Mouse (Mus musculus): ENCODE data around the gene Fmnl2. TPM values are rescaled to one million over a fixed set of nuclear protein-coding genes. Genes with fewer than 3 reads are reported as not detected.

Gene Fmnl2
- polyA plus RNA-seq, 1 experiment from 2014 or later, result 21.3 TPM

DNA sequence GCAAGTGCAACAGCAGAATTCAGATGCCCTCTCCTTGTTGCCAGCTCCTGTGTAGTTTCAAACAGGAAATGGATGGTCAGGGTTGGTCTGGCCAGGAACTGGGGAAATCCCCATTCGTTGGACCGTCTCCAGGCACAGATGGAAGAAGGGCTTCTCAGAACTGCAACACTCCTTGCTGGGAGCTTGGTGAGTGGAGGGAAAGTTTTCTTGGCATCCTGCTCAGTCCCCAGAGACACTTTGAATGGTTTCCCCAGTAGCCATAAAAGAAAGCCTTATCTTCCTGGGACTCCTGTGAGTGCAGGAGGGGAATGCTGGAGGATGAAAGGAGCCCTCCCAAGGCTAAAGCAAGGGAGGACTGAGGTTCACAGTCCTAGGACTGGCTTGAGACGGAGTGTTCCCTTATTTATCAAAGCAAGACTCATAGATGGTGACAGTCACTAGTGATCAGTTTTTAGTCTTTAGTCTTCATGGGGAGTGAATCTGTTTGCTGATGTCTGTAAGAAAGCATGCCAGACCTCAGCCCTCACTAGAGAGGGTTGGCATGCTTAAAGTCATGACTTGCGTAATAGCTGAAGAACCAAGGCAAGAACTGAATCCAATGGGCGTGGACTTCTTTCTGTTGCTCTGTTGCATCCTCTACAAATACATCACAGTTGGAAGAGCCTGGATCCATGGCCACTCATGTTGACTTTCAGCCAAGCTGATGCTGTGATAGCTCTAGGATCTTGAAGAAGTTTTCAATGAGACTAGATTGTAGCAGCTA, 72.6 kb downstream of the Fmnl2 start:
- 90% methylated on average over 5 of the region's 5 CpGs for WGBS
- no peak overlapping the region; the same call in 1 of the 2 replicates for H3K27ac ChIP-seq (ENCODE audit: low read depth, low read length)
- H3K9ac ChIP-seq (ENCODE audit: low read length), result no peak overlapping the region
- ATAC-seq (peak; percentile 8; the same call in 1 of the 2 replicates), DNase-seq (ENCODE audit: low spot score) (peak; percentile 27)
- H3K4me2 ChIP-seq (ENCODE audit: low read length), result no peak overlapping the region
- no peaks in the 10 kb centered on the region for H3K27me3 ChIP-seq (replicated peaks; ENCODE audit: control insufficient read depth, insufficient read depth, low read length)
- H3K36me3 ChIP-seq (ENCODE audit: control insufficient read depth, insufficient read depth, low read length), result no peaks in the 10 kb centered on the region
- H3K4me3 ChIP-seq (ENCODE audit: low read depth, low read length), result no peak overlapping the region
- H3K9me3 ChIP-seq (replicated peaks; ENCODE audit: control insufficient read depth, low read length), result no peaks in the 10 kb centered on the region
- H3K4me1 ChIP-seq (ENCODE audit: control insufficient read depth, insufficient read depth, low read length), result peaks cover 19% of the 10 kb centered on the region

DNA sequence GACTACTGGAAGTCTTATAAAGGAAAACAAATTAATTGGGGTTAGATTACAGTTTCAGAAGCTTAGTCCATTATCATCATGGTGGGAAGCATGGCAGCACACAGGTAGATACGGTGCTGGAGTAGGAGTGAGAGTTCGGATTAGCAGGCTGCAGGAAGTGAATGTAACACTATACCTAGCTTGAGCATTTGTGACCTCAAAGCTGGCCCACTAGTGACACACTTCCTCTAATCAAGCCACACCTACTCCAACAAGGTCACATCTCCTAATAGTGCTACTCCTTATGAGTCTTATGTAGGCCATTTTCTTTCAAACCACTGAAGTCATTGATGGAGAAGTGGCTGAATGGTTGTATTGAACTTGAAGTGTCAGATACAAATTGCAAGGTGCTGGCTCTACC, 73.7 kb downstream of the Fmnl2 start:
- DNase-seq (ENCODE audit: low spot score) (no peak), ATAC-seq (no peak)
- Histone ChIP-seq H3K9me3 (replicated peaks; ENCODE audit: control insufficient read depth, low read length) (no peaks in the 10 kb centered on the region), H3K36me3 (ENCODE audit: control insufficient read depth, insufficient read depth, low read length) (no peaks in the 10 kb centered on the region), H3K27ac (ENCODE audit: low read depth, low read length) (no peak overlapping the region), H3K4me3 (ENCODE audit: low read depth, low read length) (no peak overlapping the region), H3K9ac (ENCODE audit: low read length) (no peak overlapping the region), H3K27me3 (replicated peaks; ENCODE audit: control insufficient read depth, insufficient read depth, low read length) (no peaks in the 10 kb centered on the region), H3K4me1 (ENCODE audit: control insufficient read depth, insufficient read depth, low read length) (peaks cover 19% of the 10 kb centered on the region), H3K4me2 (ENCODE audit: low read length) (no peak overlapping the region)
- 72% methylated on average over 2 of the region's 2 CpGs for WGBS

DNA sequence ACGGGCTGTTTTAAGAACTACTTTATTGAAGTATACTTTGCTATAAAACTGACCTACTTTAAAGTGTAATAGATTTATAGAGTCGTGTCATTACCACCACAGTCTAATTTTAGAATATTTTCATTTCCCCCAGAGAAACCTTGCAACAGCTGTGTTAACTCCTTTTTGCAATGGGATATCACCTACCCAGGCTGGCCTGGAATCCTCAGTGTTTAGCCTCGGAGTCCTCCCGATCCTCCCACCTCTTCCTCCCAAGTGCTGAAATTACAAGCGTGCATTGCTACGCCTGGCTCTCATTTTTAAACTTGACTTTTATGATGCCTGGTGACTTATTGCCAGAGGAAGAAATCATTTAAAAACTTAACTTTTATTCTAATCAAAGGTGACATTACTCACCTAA, 78.2 kb downstream of the Fmnl2 start:
- 93% methylated on average over 6 of the region's 6 CpGs for WGBS
- Histone ChIP-seq H3K9ac (ENCODE audit: low read length) (no peak overlapping the region), H3K4me1 (ENCODE audit: control insufficient read depth, insufficient read depth, low read length) (no peaks in the 10 kb centered on the region), H3K9me3 (replicated peaks; ENCODE audit: control insufficient read depth, low read length) (no peaks in the 10 kb centered on the region), H3K27me3 (replicated peaks; ENCODE audit: control insufficient read depth, insufficient read depth, low read length) (no peaks in the 10 kb centered on the region), H3K36me3 (ENCODE audit: control insufficient read depth, insufficient read depth, low read length) (no peaks in the 10 kb centered on the region), H3K27ac (ENCODE audit: low read depth, low read length) (no peak overlapping the region), H3K4me3 (ENCODE audit: low read depth, low read length) (no peak overlapping the region), H3K4me2 (ENCODE audit: low read length) (no peak overlapping the region)
- ATAC-seq, result no peak
- no peak for DNase-seq (ENCODE audit: low spot score)

DNA sequence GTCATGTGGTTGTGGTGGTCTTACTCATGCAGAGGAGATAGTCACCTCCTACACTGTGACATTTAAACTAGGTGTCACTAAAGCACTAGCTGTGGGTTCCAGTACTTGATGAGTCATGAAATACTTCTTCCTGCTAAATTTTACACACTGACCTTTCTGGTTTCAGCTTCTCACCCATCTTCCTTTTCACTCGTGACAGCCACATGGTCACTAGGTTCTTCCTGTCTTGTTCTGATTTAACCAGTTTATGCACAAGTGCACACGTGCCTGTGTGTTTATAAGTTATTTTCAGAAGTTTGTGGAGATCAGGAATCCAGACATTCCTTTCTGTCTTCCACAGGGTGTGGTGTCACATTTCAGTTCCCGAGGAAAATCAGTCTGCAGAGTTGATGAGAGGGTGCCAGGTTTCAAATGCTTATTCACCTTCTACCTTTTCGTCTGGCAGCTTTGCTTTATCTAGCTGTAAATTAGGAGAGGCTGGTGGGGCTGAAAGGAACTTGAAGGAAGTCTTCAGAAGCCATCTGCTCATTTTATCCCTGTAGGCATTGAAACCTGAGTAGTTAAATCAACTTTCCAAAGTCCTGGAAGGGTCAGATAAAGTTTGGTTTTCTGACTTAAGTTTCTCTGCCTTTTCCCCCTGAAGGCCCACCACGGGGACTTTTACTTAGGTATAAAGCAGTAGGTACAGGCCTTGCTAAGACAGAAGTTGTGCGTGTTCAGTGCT, 80.9 kb downstream of the Fmnl2 start:
- Histone ChIP-seq H3K27me3 (replicated peaks; ENCODE audit: control insufficient read depth, insufficient read depth, low read length) (no peaks in the 10 kb centered on the region), H3K4me1 (ENCODE audit: control insufficient read depth, insufficient read depth, low read length) (peaks cover 4% of the 10 kb centered on the region; the same call in 1 of the 2 replicates), H3K4me2 (ENCODE audit: low read length) (no peak overlapping the region), H3K9me3 (replicated peaks; ENCODE audit: control insufficient read depth, low read length) (no peaks in the 10 kb centered on the region), H3K36me3 (ENCODE audit: control insufficient read depth, insufficient read depth, low read length) (no peaks in the 10 kb centered on the region), H3K4me3 (ENCODE audit: low read depth, low read length) (no peak overlapping the region), H3K9ac (ENCODE audit: low read length) (no peak overlapping the region), H3K27ac (ENCODE audit: low read depth, low read length) (no peak overlapping the region)
- DNase-seq (ENCODE audit: low spot score) (no peak), ATAC-seq (no peak)
- WGBS, result 49% methylated on average over 6 of the region's 6 CpGs

DNA sequence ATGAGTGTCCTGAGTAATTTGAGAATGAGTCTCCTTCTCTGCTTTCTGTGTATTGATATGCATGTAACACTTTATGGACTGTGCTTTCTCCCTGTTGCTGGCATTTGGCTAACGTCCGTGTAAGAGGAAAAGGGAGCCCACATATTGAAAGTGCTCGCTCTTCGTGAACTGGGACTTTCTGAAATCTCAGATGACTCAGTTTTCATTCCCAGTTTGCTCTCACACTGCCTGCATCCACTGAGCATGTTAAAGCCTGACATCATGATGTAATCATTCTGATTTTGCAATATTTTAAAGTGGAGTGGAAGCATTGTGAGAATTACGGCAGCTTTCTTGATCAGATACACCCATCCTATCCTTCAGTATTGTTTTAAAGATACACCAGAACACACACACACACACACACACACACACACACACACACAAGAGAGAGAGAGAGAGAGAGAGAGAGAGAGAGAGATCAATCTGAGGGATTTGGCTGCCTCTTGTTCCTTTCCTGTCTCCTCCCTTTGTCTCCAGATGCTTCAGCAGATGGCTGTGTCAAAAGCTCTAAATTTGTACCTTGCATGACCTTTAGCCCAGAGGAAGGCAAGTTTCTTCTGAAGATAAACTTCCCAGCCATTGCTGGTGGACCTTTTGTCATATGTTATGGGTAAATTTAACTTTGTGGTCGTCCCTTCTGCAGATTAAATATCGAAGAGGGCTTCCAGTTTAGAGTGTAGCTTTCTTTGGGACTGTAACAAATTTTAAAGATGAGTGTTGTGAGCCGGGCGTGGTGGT, 86.2 kb downstream of the Fmnl2 start:
- WGBS, result 76% methylated on average over 9 of the region's 9 CpGs
- peaks cover 20% of the 10 kb centered on the region for H3K4me1 ChIP-seq (ENCODE audit: control insufficient read depth, insufficient read depth, low read length)
- no peak overlapping the region for H3K9ac ChIP-seq (ENCODE audit: low read length)
- H3K27ac ChIP-seq (ENCODE audit: low read depth, low read length), result no peak overlapping the region
- DNase-seq (ENCODE audit: low spot score) (peak; percentile 49), ATAC-seq (no peak)
- no peaks in the 10 kb centered on the region for H3K9me3 ChIP-seq (replicated peaks; ENCODE audit: control insufficient read depth, low read length)
- H3K36me3 ChIP-seq (ENCODE audit: control insufficient read depth, insufficient read depth, low read length), result no peaks in the 10 kb centered on the region
- H3K27me3 ChIP-seq (replicated peaks; ENCODE audit: control insufficient read depth, insufficient read depth, low read length), result no peaks in the 10 kb centered on the region
- no peak overlapping the region for H3K4me3 ChIP-seq (ENCODE audit: low read depth, low read length)
- H3K4me2 ChIP-seq (ENCODE audit: low read length), result no peak overlapping the region

DNA sequence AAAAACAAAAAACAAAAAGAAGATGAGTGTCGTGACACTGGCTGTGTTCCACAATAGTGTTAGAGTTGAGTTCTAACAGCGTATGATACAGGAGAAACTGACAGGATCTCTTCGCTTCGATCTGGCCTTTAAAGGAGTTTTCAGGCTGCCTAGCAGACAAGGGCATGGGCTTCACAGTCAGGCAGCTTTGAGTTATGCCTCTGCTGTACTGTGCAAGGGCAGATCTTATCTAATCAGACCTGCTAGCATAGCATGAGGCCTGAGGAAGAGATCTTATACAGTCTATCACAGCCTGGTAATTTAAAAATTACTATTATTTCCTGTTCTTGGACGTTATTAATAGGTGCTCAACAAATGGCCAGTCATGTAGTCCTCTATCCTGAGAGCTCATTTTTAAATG, 86.9 kb downstream of the Fmnl2 start:
- H3K27ac ChIP-seq (ENCODE audit: low read depth, low read length), result no peak overlapping the region
- no peak overlapping the region for H3K9ac ChIP-seq (ENCODE audit: low read length)
- ATAC-seq, result no peak
- H3K36me3 ChIP-seq (ENCODE audit: control insufficient read depth, insufficient read depth, low read length), result no peaks in the 10 kb centered on the region
- DNase-seq (ENCODE audit: low spot score), result no peak
- H3K9me3 ChIP-seq (replicated peaks; ENCODE audit: control insufficient read depth, low read length), result no peaks in the 10 kb centered on the region
- no peaks in the 10 kb centered on the region for H3K27me3 ChIP-seq (replicated peaks; ENCODE audit: control insufficient read depth, insufficient read depth, low read length)
- 85% methylated on average over 5 of the region's 5 CpGs for WGBS
- H3K4me1 ChIP-seq (ENCODE audit: control insufficient read depth, insufficient read depth, low read length), result peaks cover 20% of the 10 kb centered on the region
- no peak overlapping the region for H3K4me2 ChIP-seq (ENCODE audit: low read length)
- no peak overlapping the region for H3K4me3 ChIP-seq (ENCODE audit: low read depth, low read length)

DNA sequence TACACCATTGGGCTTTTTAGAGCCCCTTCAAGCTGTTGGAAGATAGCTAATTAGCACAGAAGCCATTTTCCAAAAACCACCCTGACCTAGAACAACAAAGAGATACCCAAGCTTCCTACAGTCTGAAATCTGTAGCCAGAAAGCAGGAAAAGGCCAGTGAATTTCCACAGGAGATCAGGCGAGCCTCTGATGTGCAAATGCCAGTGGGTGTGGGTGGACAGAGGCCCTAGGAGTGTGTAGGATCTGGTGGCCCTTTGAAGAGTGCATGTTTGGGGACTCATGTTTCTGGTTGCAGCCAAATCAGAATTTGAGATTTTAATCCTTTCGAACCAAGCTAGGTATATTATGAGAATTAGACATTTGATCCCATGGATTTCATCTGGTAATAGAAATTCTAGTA, 88.4 kb downstream of the Fmnl2 start:
- Histone ChIP-seq H3K4me1 (ENCODE audit: control insufficient read depth, insufficient read depth, low read length) (peaks cover 22% of the 10 kb centered on the region), H3K27me3 (replicated peaks; ENCODE audit: control insufficient read depth, insufficient read depth, low read length) (no peaks in the 10 kb centered on the region), H3K4me3 (ENCODE audit: low read depth, low read length) (no peak overlapping the region), H3K4me2 (ENCODE audit: low read length) (no peak overlapping the region), H3K27ac (ENCODE audit: low read depth, low read length) (peak overlapping the region; percentile 72), H3K9ac (ENCODE audit: low read length) (no peak overlapping the region), H3K9me3 (replicated peaks; ENCODE audit: control insufficient read depth, low read length) (no peaks in the 10 kb centered on the region), H3K36me3 (ENCODE audit: control insufficient read depth, insufficient read depth, low read length) (no peaks in the 10 kb centered on the region)
- ATAC-seq, result peak; percentile 29; the same call in 1 of the 2 replicates
- DNase-seq (ENCODE audit: low spot score), result peak; percentile 45
- 19% methylated on average over 2 of the region's 2 CpGs for WGBS

DNA sequence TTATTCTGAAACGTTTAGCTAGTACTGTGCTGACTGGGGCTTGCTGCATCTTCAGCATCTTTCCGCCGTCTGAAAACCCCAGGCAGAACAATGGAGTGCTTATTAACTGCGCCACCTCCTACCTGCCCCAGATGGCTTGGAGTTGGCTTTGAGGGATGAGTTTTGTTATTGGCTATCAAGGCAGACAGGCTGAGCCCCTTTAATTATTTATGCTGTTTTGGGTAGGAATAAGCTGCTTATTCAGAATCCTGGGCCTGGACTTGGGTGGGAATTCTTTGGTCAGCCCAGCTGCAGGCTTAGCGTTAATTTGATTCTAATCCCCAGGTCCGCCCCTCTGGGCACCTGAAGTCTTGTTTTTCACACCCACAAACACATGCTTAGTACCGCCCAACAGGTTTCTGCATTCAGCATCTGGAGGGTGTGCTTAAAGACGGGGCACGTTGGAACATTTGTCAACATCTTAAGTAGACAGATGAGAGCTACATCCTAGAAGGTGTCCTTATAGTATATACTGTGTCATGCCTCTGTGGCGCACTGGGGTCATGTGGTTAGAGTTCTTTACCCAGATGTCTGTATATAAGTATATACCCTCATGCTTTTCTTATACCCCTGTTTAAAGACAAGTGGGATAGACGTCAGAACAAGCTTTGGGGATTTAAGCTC, 89.0 kb downstream of the Fmnl2 start:
- H3K4me2 ChIP-seq (ENCODE audit: low read length), result no peak overlapping the region
- H3K27me3 ChIP-seq (replicated peaks; ENCODE audit: control insufficient read depth, insufficient read depth, low read length), result no peaks in the 10 kb centered on the region
- DNase-seq (ENCODE audit: low spot score) (peak; percentile 73), ATAC-seq (peak; percentile 64)
- 14% methylated on average over 11 of the region's 11 CpGs for WGBS
- H3K36me3 ChIP-seq (ENCODE audit: control insufficient read depth, insufficient read depth, low read length), result no peaks in the 10 kb centered on the region
- H3K4me3 ChIP-seq (ENCODE audit: low read depth, low read length), result no peak overlapping the region
- H3K9ac ChIP-seq (ENCODE audit: low read length), result no peak overlapping the region
- H3K4me1 ChIP-seq (ENCODE audit: control insufficient read depth, insufficient read depth, low read length), result peaks cover 22% of the 10 kb centered on the region
- H3K9me3 ChIP-seq (replicated peaks; ENCODE audit: control insufficient read depth, low read length), result no peaks in the 10 kb centered on the region
- peak overlapping the region; percentile 72; the same call in 1 of the 2 replicates for H3K27ac ChIP-seq (ENCODE audit: low read depth, low read length)
